Mouse (Mus musculus) midbrain, embryonic 11.5 days (tissue): ENCODE results near the gene Tpx2. TPM values are rescaled to one million over a fixed set of nuclear protein-coding genes. Genes with fewer than 3 reads are reported as not detected.

Experiments used
- ATAC-seq: fragments of 200-750 bp; cut with Nextera tagmentation; 2 replicates; pipeline ENCODE4 v1.8.0; 2017; ENCODE audit warnings: moderate TSS enrichment, moderate library complexity; ENCODE audit not compliant: low FRiP score
- DNase-seq: peaks from one replicate; pipeline ENCODE4 v3.0.0; 2015; ENCODE audit warnings: low spot score; ENCODE audit errors: missing footprints
- H3K27ac ChIP-seq: fragments of 300-500 bp; sonication (generic); 2 replicates; pipeline ENCODE4 v1.5.1; 2014; ENCODE audit warnings: low read depth, low read length
- H3K27me3 ChIP-seq: fragments of 300-500 bp; sonication (generic); 2 replicates; pipeline ENCODE4 v1.6.1; 2014; ENCODE audit warnings: mild to moderate bottlenecking, low read length, moderate library complexity, mixed read lengths; ENCODE audit not compliant: control insufficient read depth, insufficient read depth
- H3K36me3 ChIP-seq: fragments of 300-500 bp; sonication (generic); 2 replicates; pipeline ENCODE4 v1.6.1; 2014; ENCODE audit warnings: mild to moderate bottlenecking, low read length, moderate library complexity, mixed read lengths; ENCODE audit not compliant: control insufficient read depth, insufficient read depth
- H3K4me1 ChIP-seq: fragments of 300-500 bp; sonication (generic); 2 replicates; pipeline ENCODE4 v1.6.1; 2014; ENCODE audit warnings: low read length; ENCODE audit not compliant: control insufficient read depth, insufficient read depth
- H3K4me2 ChIP-seq: fragments of 300-500 bp; sonication (generic); 2 replicates; pipeline ENCODE4 v1.6.1; 2014; ENCODE audit warnings: mild to moderate bottlenecking, moderate library complexity
- H3K4me3 ChIP-seq: fragments of 300-500 bp; sonication (generic); 2 replicates; pipeline ENCODE4 v1.5.1; 2014; ENCODE audit warnings: low read depth, low read length
- H3K9ac ChIP-seq: fragments of 300-500 bp; sonication (generic); 2 replicates; pipeline ENCODE4 v1.6.1; 2014; ENCODE audit warnings: low read length
- H3K9me3 ChIP-seq: fragments of 300-500 bp; sonication (generic); 2 replicates; pipeline ENCODE4 v1.6.1; 2016; ENCODE audit warnings: low read length; ENCODE audit not compliant: control insufficient read depth
- WGBS: fragments of 180-500 bp; shearing (Covaris S2); extraction: QIAGEN DNeasy Blood & Tissue Kit; methylation state at CpG from one replicate; pipeline ENCODE4 v1.1.7; 2014; 5-methylcytosine and 5-hydroxymethylcytosine counted together
- polyA plus RNA-seq: library from polyadenylated mRNA; unstranded; fragments of >200 nt; fragmentation: Nextera tagmentation; extraction: Ambion mirVana; gene quantifications from 2 replicates; pipeline ENCODE4 v1.2.1, GENCODE M21; 2014

Tpx2 gene
- polyA plus RNA-seq, 1 experiment from 2014 or later = 166 TPM

DNA sequence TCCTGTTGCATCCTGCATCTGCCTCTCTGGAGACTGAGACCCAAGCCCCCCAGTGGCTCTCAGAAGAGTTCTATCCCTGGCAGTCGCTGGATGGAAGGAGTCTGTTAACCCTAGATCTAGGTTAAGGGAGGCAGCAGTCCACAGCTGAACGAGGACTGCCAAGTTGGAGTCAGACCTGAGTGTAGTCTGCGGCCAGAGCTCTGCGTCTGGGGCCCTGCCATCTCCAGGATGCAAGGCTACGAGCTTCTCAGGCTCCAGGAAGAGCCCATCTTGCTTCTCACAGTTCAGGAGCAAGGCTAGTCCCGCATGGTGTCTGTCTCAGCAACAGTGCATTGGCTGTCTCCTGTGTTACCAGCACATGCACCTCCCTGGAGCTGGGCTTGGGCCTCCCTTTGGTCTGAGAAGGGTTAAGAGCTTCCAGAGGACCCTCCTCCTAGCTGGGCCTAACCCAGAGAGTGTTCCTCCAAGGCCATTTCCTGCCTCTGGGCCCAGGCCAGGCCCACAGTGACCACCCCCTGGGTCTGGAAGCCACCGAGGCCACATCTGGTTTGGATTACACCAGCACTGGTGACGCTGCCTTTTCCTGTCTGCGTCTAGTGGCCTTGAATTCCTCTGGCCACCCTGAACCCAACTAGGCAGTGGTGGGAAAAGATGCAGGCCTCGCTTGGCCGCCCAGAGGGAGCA is 77.6 kb downstream of the Tpx2 start:
- no peak overlapping the region for H3K27ac ChIP-seq
- H3K9ac ChIP-seq = no peak overlapping the region
- 69% methylated on average over 11 of the region's 11 CpGs for WGBS
- no peaks in the 10 kb centered on the region for H3K36me3 ChIP-seq
- ATAC-seq (no peak), DNase-seq (no peak)
- H3K27me3 ChIP-seq = no peaks in the 10 kb centered on the region; the same call in 1 of the 2 replicates
- no peak overlapping the region for H3K4me2 ChIP-seq
- H3K4me3 ChIP-seq = no peak overlapping the region
- H3K4me1 ChIP-seq = peaks cover 4% of the 10 kb centered on the region; the same call in 1 of the 2 replicates
- H3K9me3 ChIP-seq = no peaks in the 10 kb centered on the region

DNA sequence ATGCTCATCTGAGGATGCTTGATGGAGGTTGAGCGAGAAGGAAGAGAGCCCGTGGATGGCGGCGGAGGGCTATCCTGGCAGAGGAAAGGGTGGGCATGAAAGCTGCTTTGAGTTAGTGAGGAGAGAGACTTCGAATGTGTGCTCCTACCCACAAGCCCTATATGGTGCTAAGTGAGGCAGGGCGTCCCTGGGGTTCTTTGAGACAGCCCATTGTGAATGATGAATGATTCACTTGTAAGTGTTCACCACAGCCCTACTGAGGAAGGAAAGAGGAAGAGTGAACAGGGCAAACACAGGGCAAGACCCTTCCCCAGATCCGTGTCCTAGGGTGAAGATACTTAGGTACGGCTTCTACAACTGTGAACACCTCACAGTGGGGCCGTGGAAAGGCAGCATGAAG is 79.1 kb downstream of the Tpx2 start:
- no peak overlapping the region for H3K27ac ChIP-seq
- 76% methylated on average over 9 of the region's 9 CpGs for WGBS
- no peak overlapping the region for H3K4me2 ChIP-seq
- no peak overlapping the region for H3K9ac ChIP-seq
- ATAC-seq = no peak
- DNase-seq = no peak
- H3K4me3 ChIP-seq = no peak overlapping the region
- H3K9me3 ChIP-seq = no peaks in the 10 kb centered on the region
- H3K36me3 ChIP-seq = no peaks in the 10 kb centered on the region
- no peaks in the 10 kb centered on the region; the same call in 1 of the 2 replicates for H3K27me3 ChIP-seq
- peaks cover 4% of the 10 kb centered on the region; the same call in 1 of the 2 replicates for H3K4me1 ChIP-seq

DNA sequence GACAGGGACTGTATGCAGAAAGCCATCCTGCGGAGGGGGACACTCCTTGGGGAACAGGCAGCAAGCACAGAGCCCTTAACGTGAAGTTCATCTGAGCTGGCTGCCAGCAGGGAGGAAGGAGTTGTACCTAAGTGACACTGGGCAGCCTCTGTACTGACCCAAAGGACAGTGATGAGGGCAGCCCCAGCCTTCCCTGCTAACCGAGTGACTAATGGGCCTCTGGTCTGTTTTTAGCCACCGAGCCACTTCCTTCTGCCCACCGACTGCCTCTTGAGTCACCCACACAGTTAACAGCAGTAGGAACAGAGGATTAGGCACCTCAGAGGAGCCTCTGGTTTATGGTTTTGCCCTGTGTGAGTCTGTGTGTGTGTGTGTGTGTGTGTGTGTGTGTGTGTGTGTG is 79.6 kb downstream of the Tpx2 start:
- no peak overlapping the region for H3K4me2 ChIP-seq
- H3K9ac ChIP-seq = no peak overlapping the region
- H3K27ac ChIP-seq = no peak overlapping the region
- DNase-seq = no peak
- no peaks in the 10 kb centered on the region; the same call in 1 of the 2 replicates for H3K27me3 ChIP-seq
- ATAC-seq = no peak
- WGBS = 70% methylated on average over 5 of the region's 5 CpGs
- no peaks in the 10 kb centered on the region for H3K36me3 ChIP-seq
- H3K4me3 ChIP-seq = no peak overlapping the region
- peaks cover 4% of the 10 kb centered on the region; the same call in 1 of the 2 replicates for H3K4me1 ChIP-seq
- H3K9me3 ChIP-seq = no peaks in the 10 kb centered on the region

DNA sequence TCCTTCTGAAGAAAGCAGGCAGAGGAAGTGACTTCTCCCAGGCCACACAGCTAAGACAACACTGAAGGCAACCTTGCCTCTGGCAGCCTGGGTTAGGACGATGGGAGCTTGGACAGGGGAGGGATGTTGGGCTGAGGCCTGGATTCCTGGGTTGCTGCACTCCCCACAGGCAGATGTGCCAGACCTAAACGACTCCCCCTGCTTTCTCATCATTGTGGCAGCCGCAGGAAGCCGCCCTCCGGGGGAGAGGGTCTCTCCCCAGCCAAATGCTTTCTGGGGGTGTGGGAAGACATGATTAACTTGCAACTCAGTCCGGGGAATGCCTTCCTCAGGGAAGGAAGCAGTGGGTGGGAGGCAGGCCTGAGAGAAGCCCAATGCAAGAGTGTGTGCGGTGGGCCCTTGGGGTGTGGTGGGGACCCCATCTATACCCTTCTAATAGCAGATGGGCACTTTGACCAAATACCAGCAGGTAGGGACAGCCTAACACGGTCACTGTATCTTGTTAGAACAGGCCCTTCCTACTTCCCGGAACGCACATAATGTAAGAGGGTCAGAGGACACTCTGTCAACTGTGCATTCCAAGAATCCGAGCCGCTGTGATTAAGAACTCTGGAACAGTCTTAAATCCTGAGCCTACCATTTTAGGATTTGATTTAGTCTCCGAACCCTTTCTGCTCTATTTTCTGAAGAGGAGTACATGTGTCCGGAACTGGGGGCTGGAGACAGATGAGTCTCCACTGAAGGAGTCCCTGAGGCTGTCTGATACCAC is 80.6 kb downstream of the Tpx2 start:
- no peaks in the 10 kb centered on the region for H3K9me3 ChIP-seq
- H3K9ac ChIP-seq = no peak overlapping the region
- WGBS = 51% methylated on average over 14 of the region's 14 CpGs
- DNase-seq (no peak), ATAC-seq (no peak)
- H3K4me1 ChIP-seq = peaks cover 4% of the 10 kb centered on the region; the same call in 1 of the 2 replicates
- no peaks in the 10 kb centered on the region for H3K36me3 ChIP-seq
- no peak overlapping the region for H3K4me3 ChIP-seq
- no peak overlapping the region for H3K27ac ChIP-seq
- H3K4me2 ChIP-seq = no peak overlapping the region
- no peaks in the 10 kb centered on the region; the same call in 1 of the 2 replicates for H3K27me3 ChIP-seq

DNA sequence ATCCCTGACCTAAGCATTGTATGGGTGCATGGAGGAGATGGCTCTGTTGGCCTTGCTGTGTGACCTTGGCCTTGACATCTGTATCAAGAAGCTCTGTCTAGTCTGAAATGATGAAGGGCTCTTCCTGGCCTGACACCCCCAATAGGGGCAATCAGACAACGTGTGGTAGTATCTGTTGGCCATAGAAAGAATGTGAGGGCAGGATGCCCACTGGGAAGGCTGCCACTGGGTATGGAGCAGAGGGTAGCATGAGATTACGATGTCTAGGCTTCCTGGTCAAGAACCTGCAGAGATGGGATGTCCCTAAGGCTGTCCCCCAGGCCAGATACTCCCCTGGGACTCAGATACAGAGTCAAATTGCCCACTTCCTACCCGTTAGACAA is 81.2 kb downstream of the Tpx2 start:
- Histone ChIP-seq H3K4me2 (no peak overlapping the region), H3K27ac (no peak overlapping the region), H3K9me3 (no peaks in the 10 kb centered on the region), H3K27me3 (no peaks in the 10 kb centered on the region; the same call in 1 of the 2 replicates), H3K36me3 (no peaks in the 10 kb centered on the region), H3K4me1 (peaks cover 2% of the 10 kb centered on the region; the same call in 1 of the 2 replicates), H3K9ac (no peak overlapping the region), H3K4me3 (no peak overlapping the region)
- WGBS = 75% methylated on average over 3 of the region's 3 CpGs
- ATAC-seq (no peak), DNase-seq (no peak)

DNA sequence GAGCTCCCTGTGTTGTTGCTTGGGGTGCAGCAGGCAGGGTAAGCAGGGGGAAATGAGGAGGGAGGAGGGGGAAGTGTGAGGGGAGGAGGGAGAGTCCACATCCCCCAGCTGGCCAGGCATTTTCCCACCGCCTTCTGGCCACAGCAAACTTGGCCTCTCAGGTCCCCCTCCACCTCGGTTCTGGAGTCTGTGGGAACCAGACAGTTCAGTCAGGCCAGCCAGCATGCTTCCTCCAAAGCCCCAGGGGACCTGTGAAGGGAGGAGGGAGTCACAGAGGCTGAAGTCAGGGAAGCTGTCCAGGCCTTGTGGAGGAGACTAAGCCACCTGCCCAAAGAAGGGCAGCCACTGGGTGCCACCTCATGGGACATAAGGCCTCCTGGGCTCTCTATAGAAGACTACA is 82.5 kb downstream of the Tpx2 start:
- Histone ChIP-seq H3K27me3 (no peaks in the 10 kb centered on the region; the same call in 1 of the 2 replicates), H3K4me3 (no peak overlapping the region), H3K27ac (no peak overlapping the region), H3K9me3 (no peaks in the 10 kb centered on the region), H3K4me1 (no peaks in the 10 kb centered on the region), H3K9ac (no peak overlapping the region), H3K36me3 (no peaks in the 10 kb centered on the region), H3K4me2 (no peak overlapping the region)
- ATAC-seq = no peak
- DNase-seq = no peak
- WGBS = 31% methylated on average over 2 of the region's 2 CpGs

DNA sequence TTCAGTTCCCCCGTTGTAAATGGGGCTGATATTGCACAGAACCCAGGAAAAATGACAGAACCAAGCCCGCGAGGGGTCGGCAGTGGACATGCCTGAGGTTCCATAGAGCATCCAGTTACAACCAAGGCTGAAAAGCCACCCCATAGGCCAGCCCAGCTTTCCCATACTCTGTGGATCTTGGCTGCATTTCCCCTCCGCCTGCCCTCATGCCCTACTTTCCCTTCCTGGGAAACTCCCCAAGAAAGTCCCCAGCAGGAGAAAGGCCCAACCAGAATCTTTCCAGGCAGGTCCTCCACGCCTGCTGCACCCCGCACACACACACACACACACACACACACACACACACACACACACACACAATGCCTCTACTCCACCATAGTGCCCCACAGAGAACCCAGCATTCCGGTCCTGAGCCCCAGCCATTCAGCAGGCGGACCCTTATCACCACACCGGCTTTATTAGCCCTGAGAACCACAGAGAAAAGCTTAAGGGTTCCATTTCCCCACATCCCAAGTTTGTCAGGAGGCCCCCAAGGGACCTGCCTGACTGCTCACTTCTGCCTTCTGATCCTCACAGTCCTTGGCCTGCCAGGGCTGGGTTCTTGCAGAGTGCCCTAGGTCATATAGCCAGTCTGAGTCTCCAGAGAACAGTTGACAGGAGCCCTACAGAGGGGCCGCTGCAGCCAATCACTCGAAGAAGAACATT is 83.8 kb downstream of the Tpx2 start:
- H3K4me2 ChIP-seq = no peak overlapping the region
- H3K27me3 ChIP-seq = no peaks in the 10 kb centered on the region; the same call in 1 of the 2 replicates
- H3K36me3 ChIP-seq = no peaks in the 10 kb centered on the region
- WGBS = 81% methylated on average over 12 of the region's 12 CpGs
- DNase-seq (no peak), ATAC-seq (no peak)
- H3K9ac ChIP-seq = no peak overlapping the region
- H3K4me3 ChIP-seq = no peak overlapping the region
- no peak overlapping the region for H3K27ac ChIP-seq
- no peaks in the 10 kb centered on the region for H3K9me3 ChIP-seq
- no peaks in the 10 kb centered on the region for H3K4me1 ChIP-seq

DNA sequence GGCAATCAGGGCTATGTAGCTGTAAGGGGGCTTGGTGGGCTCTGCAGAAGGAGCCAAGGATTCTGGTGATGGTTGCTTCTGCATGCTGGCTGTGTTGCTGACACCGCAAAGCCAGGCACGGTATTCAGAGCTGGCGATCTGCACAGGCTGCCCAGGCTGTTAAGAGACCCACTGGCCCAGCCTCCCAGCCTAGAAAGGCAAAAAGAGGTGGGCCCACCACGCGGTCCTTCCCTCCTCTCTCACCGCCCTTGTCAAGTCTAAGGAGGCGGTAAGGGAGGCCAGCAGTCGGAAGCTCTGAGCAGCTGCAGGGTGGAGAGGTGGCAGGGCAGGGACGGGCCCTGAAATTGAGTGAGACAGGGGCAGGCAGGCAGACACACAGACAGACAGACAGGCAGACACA is 85.3 kb downstream of the Tpx2 start, which contains the start of gene Foxs1:
Gene Foxs1, minus strand, starts transcription at position 161 of the 400 bp plus-strand sequence.
- Histone ChIP-seq H3K27ac (no peak within 1 kb of the TSS), H3K36me3 (no peaks in the 10 kb centered on the region), H3K9ac (no peak within 1 kb of the TSS), H3K27me3 (no peaks in the 10 kb centered on the region; the same call in 1 of the 2 replicates), H3K4me3 (no peak within 1 kb of the TSS), H3K9me3 (no peaks in the 10 kb centered on the region), H3K4me2 (no peak within 1 kb of the TSS), H3K4me1 (no peaks in the 10 kb centered on the region)
- 41% methylated on average over 9 of the region's 9 CpGs for WGBS
- ATAC-seq = no peak
- DNase-seq = no peak
